Mouse (Mus musculus) embryonic facial prominence, embryonic 14.5 days (tissue): ENCODE data around the gene Phf21a. TPM values are rescaled to one million over a fixed set of nuclear protein-coding genes. Genes with fewer than 3 reads are reported as not detected.
A peak's percentile ranks its signal among the peaks of the same experiment; 100 is the strongest.

ENCODE experiments used
- ATAC-seq: fragments of 200-750 bp; cut with Nextera tagmentation; 2 replicates; pipeline ENCODE4 v1.8.0; 2017; ENCODE audit warnings: low read depth, moderate number of reproducible peaks, moderate TSS enrichment
- DNase-seq: peaks from one replicate; pipeline ENCODE4 v3.0.0-alpha.2; 2015; ENCODE audit warnings: low spot score
- H3K27ac ChIP-seq: fragments of 300-500 bp; sonication (generic); replicated peaks from 2 replicates; pipeline ENCODE4 v1.5.1; 2014; ENCODE audit warnings: low read depth, mild to moderate bottlenecking, low read length, moderate library complexity
- H3K27me3 ChIP-seq: fragments of 300-500 bp; sonication (generic); replicated peaks from 2 replicates; pipeline ENCODE4 v1.6.1; 2014; ENCODE audit warnings: low read length; ENCODE audit not compliant: control insufficient read depth, insufficient read depth
- H3K36me3 ChIP-seq: fragments of 300-500 bp; sonication (generic); 2 replicates; pipeline ENCODE4 v1.6.1; 2014; ENCODE audit warnings: low read length, mixed read lengths; ENCODE audit not compliant: control insufficient read depth, insufficient read depth
- H3K4me1 ChIP-seq: fragments of 300-500 bp; sonication (generic); 2 replicates; pipeline ENCODE4 v1.6.1; 2014; ENCODE audit warnings: antibody characterized with exemption, low read length; ENCODE audit not compliant: control insufficient read depth, insufficient read depth
- H3K4me2 ChIP-seq: fragments of 300-500 bp; sonication (generic); 2 replicates; pipeline ENCODE4 v1.6.1; 2014; ENCODE audit warnings: low read depth, mild to moderate bottlenecking, low read length, moderate library complexity, mixed read lengths
- H3K4me3 ChIP-seq: fragments of 300-500 bp; sonication (generic); 2 replicates; pipeline ENCODE4 v1.5.1; 2014; ENCODE audit warnings: low read depth, mild to moderate bottlenecking, low read length
- H3K9ac ChIP-seq: fragments of 300-500 bp; sonication (generic); 2 replicates; pipeline ENCODE4 v1.6.1; 2014; ENCODE audit warnings: low read depth, mild to moderate bottlenecking, low read length, moderate library complexity, mixed read lengths
- H3K9me3 ChIP-seq: fragments of 300-500 bp; sonication (generic); 2 replicates; pipeline ENCODE4 v1.6.1; 2016; ENCODE audit warnings: low read length; ENCODE audit not compliant: control insufficient read depth
- WGBS: fragments of 180-500 bp; shearing (Covaris S2); extraction: QIAGEN DNeasy Blood & Tissue Kit; methylation state at CpG from one replicate; pipeline ENCODE4 v1.1.7; 2014; 5-methylcytosine and 5-hydroxymethylcytosine counted together
- polyA plus RNA-seq: library from polyadenylated mRNA; unstranded; fragments of >200 nt; fragmentation: Nextera tagmentation; extraction: Ambion mirVana; gene quantifications from 2 replicates; pipeline ENCODE4 v1.2.1, GENCODE M21; 2014

Gene Phf21a
- 21.0 and 24.8 TPM in 2 replicates for polyA plus RNA-seq

GRCm38 (mm10) chr2:92092817-92093216 is at the start of gene Phf21a:
Gene Phf21a (plus strand): TSS chr2:92093117.
- 68% methylated on average over 2 of the region's 2 CpGs for WGBS
- H3K4me2 ChIP-seq, result no peak within 1 kb of the TSS

GRCm38 (mm10) chr2:92043285-92043684 is 49.6 kb upstream of the Phf21a start:
- no peaks in the 10 kb centered on the region for H3K4me1 ChIP-seq
- no peaks in the 10 kb centered on the region for H3K36me3 ChIP-seq
- H3K4me2 ChIP-seq, result no peak overlapping the region
- no peak overlapping the region for H3K9ac ChIP-seq
- H3K9me3 ChIP-seq, result no peaks in the 10 kb centered on the region
- DNase-seq, result no peak
- H3K4me3 ChIP-seq, result no peak overlapping the region
- no peak overlapping the region for H3K27ac ChIP-seq
- no peaks in the 10 kb centered on the region for H3K27me3 ChIP-seq
- no peak for ATAC-seq
- WGBS, result 88% methylated on average over 12 of the region's 12 CpGs

More at GRCm38 (mm10) chr2:92092817-92093216, at the start of gene Phf21a:
- Histone ChIP-seq H3K4me3 (no peak within 1 kb of the TSS), H3K9ac (no peak within 1 kb of the TSS), H3K27ac (no peak within 1 kb of the TSS), H3K36me3 (no peaks in the 10 kb centered on the region), H3K9me3 (no peaks in the 10 kb centered on the region), H3K27me3 (no peaks in the 10 kb centered on the region), H3K4me1 (no peaks in the 10 kb centered on the region)
- no peak for ATAC-seq
- no peak for DNase-seq

GRCm38 (mm10) chr2:92047601-92048000 is 45.3 kb upstream of the Phf21a start:
- no peak overlapping the region for H3K4me3 ChIP-seq
- DNase-seq (no peak), ATAC-seq (no peak)
- H3K27ac ChIP-seq, result no peak overlapping the region
- H3K9ac ChIP-seq, result no peak overlapping the region
- no peaks in the 10 kb centered on the region for H3K9me3 ChIP-seq
- no peak overlapping the region for H3K4me2 ChIP-seq
- H3K36me3 ChIP-seq, result no peaks in the 10 kb centered on the region
- 14% methylated on average over 4 of the region's 4 CpGs for WGBS
- no peaks in the 10 kb centered on the region for H3K4me1 ChIP-seq
- H3K27me3 ChIP-seq, result no peaks in the 10 kb centered on the region

- H3K4me2 ChIP-seq, result no peak overlapping the region
- ATAC-seq, result no peak
- no peak for DNase-seq
- no peaks in the 10 kb centered on the region for H3K36me3 ChIP-seq
- no peak overlapping the region for H3K4me3 ChIP-seq
- no peaks in the 10 kb centered on the region for H3K9me3 ChIP-seq
- no peak overlapping the region for H3K27ac ChIP-seq
- no peaks in the 10 kb centered on the region for H3K27me3 ChIP-seq
- no peak overlapping the region for H3K9ac ChIP-seq
- H3K4me1 ChIP-seq, result 0 out of 2 replicates have a peak, but pooled peaks cover 4% of the 10 kb centered on the region
- WGBS, result 63% methylated on average over 9 of the region's 9 CpGs
Observed at GRCm38 (mm10) chr2:92048034-92048690, 44.8 kb upstream of the Phf21a start.

GRCm38 (mm10) chr2:92052188-92052587 is 40.7 kb upstream of the Phf21a start:
- H3K9ac ChIP-seq, result no peak overlapping the region
- no peaks in the 10 kb centered on the region for H3K36me3 ChIP-seq
- peak overlapping the region; percentile 27; the same call in 1 of the 2 replicates for H3K4me2 ChIP-seq
- no peak overlapping the region for H3K4me3 ChIP-seq
- WGBS, result 67% methylated on average over 7 of the region's 8 CpGs
- no peak for ATAC-seq
- peak; percentile 55 for DNase-seq
- no peaks in the 10 kb centered on the region for H3K9me3 ChIP-seq
- H3K27ac ChIP-seq, result peak overlapping the region; percentile 59
- peaks cover 27% of the 10 kb centered on the region for H3K4me1 ChIP-seq
- peaks cover 4% of the 10 kb centered on the region; the same call in 1 of the 2 replicates for H3K27me3 ChIP-seq

- peak overlapping the region; percentile 27; the same call in 1 of the 2 replicates for H3K4me2 ChIP-seq
- peaks cover 4% of the 10 kb centered on the region; the same call in 1 of the 2 replicates for H3K27me3 ChIP-seq
- WGBS, result 52% methylated on average over 2 of the region's 2 CpGs
- peak overlapping the region; percentile 59; the same call in 1 of the 2 replicates for H3K27ac ChIP-seq
- H3K4me3 ChIP-seq, result no peak overlapping the region
- no peak overlapping the region for H3K9ac ChIP-seq
- ATAC-seq, result no peak
- peak; percentile 54 for DNase-seq
- H3K4me1 ChIP-seq, result peaks cover 28% of the 10 kb centered on the region
- no peaks in the 10 kb centered on the region for H3K36me3 ChIP-seq
- no peaks in the 10 kb centered on the region for H3K9me3 ChIP-seq
Observed at GRCm38 (mm10) chr2:92052754-92053153, 40.2 kb upstream of the Phf21a start.

- Histone ChIP-seq H3K27me3 (peaks cover 20% of the 10 kb centered on the region), H3K9me3 (no peaks in the 10 kb centered on the region), H3K27ac (peak overlapping the region; percentile 96), H3K4me3 (peak overlapping the region; percentile 34), H3K4me2 (peak overlapping the region; percentile 76), H3K4me1 (peaks cover 35% of the 10 kb centered on the region), H3K9ac (peak overlapping the region; percentile 62), H3K36me3 (no peaks in the 10 kb centered on the region)
- ATAC-seq (peak; percentile 85), DNase-seq (peak; percentile 97)
- 3% methylated on average over 38 of the region's 38 CpGs for WGBS
Observed at GRCm38 (mm10) chr2:92055101-92055813, 37.7 kb upstream of the Phf21a start.

- no peaks in the 10 kb centered on the region for H3K36me3 ChIP-seq
- H3K27ac ChIP-seq, result peak overlapping the region; percentile 96
- peak overlapping the region; percentile 34 for H3K4me3 ChIP-seq
- DNase-seq, result peak; percentile 90
- H3K27me3 ChIP-seq, result peaks cover 26% of the 10 kb centered on the region
- WGBS, result 3% methylated on average over 14 of the region's 14 CpGs
- H3K4me2 ChIP-seq, result peak overlapping the region; percentile 76
- peak overlapping the region; percentile 62 for H3K9ac ChIP-seq
- no peaks in the 10 kb centered on the region for H3K9me3 ChIP-seq
- peaks cover 35% of the 10 kb centered on the region for H3K4me1 ChIP-seq
- peak; percentile 63 for ATAC-seq
Observed at GRCm38 (mm10) chr2:92055831-92056236, 37.1 kb upstream of the Phf21a start.
